Comparison of ENCODE assay signal across 14 mouse cellular contexts in genomic region chr2:71833626-71834025, GRCm38 (mm10).
"Had no signal": no experiment of that assay in that cellular context is flagged by ENCODE, and none has a peak within 500 bp of the region (broad histone marks: within the 10 kb centered on the region; RNA-seq: fewer than 3 reads in every experiment).

No protein-coding gene starts in this region.

- DNase-seq: lung, adult 18-20 months; lung, embryonic 14.5 days; lung, postnatal 10 days; lung, postnatal 4 days; right cerebral cortex, postnatal 14 days; thymus, adult 2 months; thymus, postnatal 25 days; thymus, postnatal 4 days had no signal

- H3K9me3 ChIP-seq: midbrain, embryonic 12.5 days; midbrain, embryonic 15.5 days; neural tube, embryonic 12.5 days; stomach, embryonic 15.5 days had no signal

- H3K4me2 ChIP-seq: lung, embryonic 14.5 days; midbrain, embryonic 12.5 days; midbrain, embryonic 15.5 days; neural tube, embryonic 12.5 days; stomach, embryonic 15.5 days had no signal

- H3K4me1 ChIP-seq: midbrain, embryonic 12.5 days; midbrain, embryonic 15.5 days; neural tube, embryonic 12.5 days; stomach, embryonic 15.5 days had no signal

- H3K36me3 ChIP-seq: midbrain, embryonic 12.5 days; midbrain, embryonic 15.5 days; neural tube, embryonic 12.5 days; stomach, embryonic 15.5 days had no signal

- H3K27me3 ChIP-seq: midbrain, embryonic 12.5 days; midbrain, embryonic 15.5 days; neural tube, embryonic 12.5 days; stomach, embryonic 15.5 days had no signal

- ATAC-seq: midbrain, embryonic 15.5 days had no signal

- H3K4me3 ChIP-seq: midbrain, embryonic 12.5 days; midbrain, embryonic 15.5 days; neural tube, embryonic 12.5 days; stomach, embryonic 15.5 days had no signal

- H3K27ac ChIP-seq: liver, embryonic 14.5 days; midbrain, embryonic 12.5 days; midbrain, embryonic 15.5 days; neural tube, embryonic 12.5 days; stomach, embryonic 15.5 days; stomach, postnatal 0 days had no signal

- H3K9ac ChIP-seq: liver, embryonic 14.5 days; lung, embryonic 14.5 days; midbrain, embryonic 12.5 days; midbrain, embryonic 15.5 days; neural tube, embryonic 12.5 days; stomach, embryonic 15.5 days had no signal
